20 mouse cellular contexts compared by ENCODE assay signal in genomic region chr12:108480704-108481365, GRCm38 (mm10).
DNase-seq lines count a peak whose midpoint lies in the region; ATAC-seq and TF ChIP-seq lines count a peak whose summit lies in the region.
"Had no signal": no experiment of that assay in that cellular context is flagged by ENCODE, and none has a peak within 500 bp of the region (broad histone marks: within the 10 kb centered on the region; RNA-seq: fewer than 3 reads in every experiment).

No protein-coding gene starts in this region.

- 0 out of 2 replicates have a peak, but pooled peaks cover 7% of the 10 kb centered on the region for H3K9me3 ChIP-seq in hindbrain, embryonic 10.5 days
- no peaks in the 10 kb centered on the region for H3K9me3 ChIP-seq in hindbrain, postnatal 0 days (ENCODE audit: low read length)
- H3K9me3 ChIP-seq in embryonic facial prominence, embryonic 10.5 days = no peaks in the 10 kb centered on the region
- no peaks in the 10 kb centered on the region for H3K9me3 ChIP-seq in forebrain, embryonic 14.5 days (replicated peaks; ENCODE audit: control insufficient read depth, low read length)
- H3K9me3 ChIP-seq in midbrain, embryonic 14.5 days (ENCODE audit: control insufficient read depth, low read length) = no peaks in the 10 kb centered on the region
- H3K9me3 ChIP-seq: embryonic facial prominence, embryonic 12.5 days; heart, embryonic 15.5 days; hindbrain, embryonic 15.5 days; kidney, embryonic 15.5 days; megakaryocyte, embryonic 14.5 days had no signal

- no peak overlapping the region for H3K4me3 ChIP-seq in hindbrain, embryonic 10.5 days
- no peak overlapping the region for H3K4me3 ChIP-seq in hindbrain, postnatal 0 days (ENCODE audit: low read length)
- no peak overlapping the region for H3K4me3 ChIP-seq in embryonic facial prominence, embryonic 10.5 days
- no peak overlapping the region for H3K4me3 ChIP-seq in forebrain, embryonic 14.5 days (ENCODE audit: low read depth, low read length)
- no peak overlapping the region for H3K4me3 ChIP-seq in midbrain, embryonic 14.5 days (replicated peaks; ENCODE audit: low read depth, low read length)
- H3K4me3 ChIP-seq: embryonic facial prominence, embryonic 12.5 days; heart, embryonic 15.5 days; hindbrain, embryonic 15.5 days; kidney, embryonic 15.5 days; megakaryocyte, embryonic 14.5 days; myocyte had no signal

- H3K27me3 ChIP-seq in hindbrain, embryonic 10.5 days (ENCODE audit: insufficient read depth, poor library complexity, severe bottlenecking) = no peaks in the 10 kb centered on the region
- H3K27me3 ChIP-seq in hindbrain, postnatal 0 days (ENCODE audit: insufficient read depth, low read length) = no peaks in the 10 kb centered on the region
- H3K27me3 ChIP-seq in embryonic facial prominence, embryonic 10.5 days (replicated peaks; ENCODE audit: low read depth, poor library complexity, severe bottlenecking) = no peaks in the 10 kb centered on the region
- H3K27me3 ChIP-seq in forebrain, embryonic 14.5 days (replicated peaks; ENCODE audit: control insufficient read depth, insufficient read depth, low read length) = no peaks in the 10 kb centered on the region
- H3K27me3 ChIP-seq in midbrain, embryonic 14.5 days (ENCODE audit: control insufficient read depth, insufficient read depth, low read length) = no peaks in the 10 kb centered on the region
- H3K27me3 ChIP-seq: embryonic facial prominence, embryonic 12.5 days; heart, embryonic 15.5 days; hindbrain, embryonic 15.5 days; kidney, embryonic 15.5 days had no signal

- peaks cover 52% of the 10 kb centered on the region for H3K4me1 ChIP-seq in hindbrain, embryonic 10.5 days (replicated peaks)
- 0 out of 2 replicates have a peak, but pooled peaks cover 2% of the 10 kb centered on the region for H3K4me1 ChIP-seq in hindbrain, postnatal 0 days (ENCODE audit: insufficient read depth, low read length)
- H3K4me1 ChIP-seq in embryonic facial prominence, embryonic 10.5 days = peaks cover 27% of the 10 kb centered on the region
- H3K4me1 ChIP-seq in forebrain, embryonic 14.5 days (ENCODE audit: control insufficient read depth, insufficient read depth, low read length) = peaks cover 18% of the 10 kb centered on the region; the same call in 1 of the 2 replicates
- H3K4me1 ChIP-seq in midbrain, embryonic 14.5 days (ENCODE audit: control insufficient read depth, insufficient read depth, low read length) = peaks cover 21% of the 10 kb centered on the region
- H3K4me1 ChIP-seq: megakaryocyte, embryonic 14.5 days had no signal

- peaks cover 14% of the 10 kb centered on the region for H3K36me3 ChIP-seq in hindbrain, embryonic 10.5 days
- H3K36me3 ChIP-seq in hindbrain, postnatal 0 days (ENCODE audit: insufficient read depth, low read length) = no peaks in the 10 kb centered on the region
- peaks cover 13% of the 10 kb centered on the region for H3K36me3 ChIP-seq in embryonic facial prominence, embryonic 10.5 days (replicated peaks)
- peaks cover 8% of the 10 kb centered on the region; the same call in 1 of the 2 replicates for H3K36me3 ChIP-seq in forebrain, embryonic 14.5 days (ENCODE audit: control insufficient read depth, insufficient read depth, low read length)
- no peaks in the 10 kb centered on the region for H3K36me3 ChIP-seq in midbrain, embryonic 14.5 days (ENCODE audit: control insufficient read depth, insufficient read depth, low read length)
- H3K36me3 ChIP-seq: embryonic facial prominence, embryonic 12.5 days; heart, embryonic 15.5 days had no signal

- TF ChIP-seq CTCF in hindbrain, postnatal 0 days (IDR thresholded peaks at IDR 0.05; ENCODE audit: low read depth) = no peak

- WGBS in hindbrain, embryonic 10.5 days = 6% methylated on average over 9 of the region's 9 CpGs
- WGBS in hindbrain, postnatal 0 days = 10% methylated on average over 9 of the region's 9 CpGs
- 13% methylated on average over 9 of the region's 9 CpGs for WGBS in embryonic facial prominence, embryonic 10.5 days
- WGBS in forebrain, embryonic 14.5 days = 2% methylated on average over 9 of the region's 9 CpGs
- WGBS in midbrain, embryonic 14.5 days = 4% methylated on average over 9 of the region's 9 CpGs

- H3K4me2 ChIP-seq in hindbrain, postnatal 0 days (ENCODE audit: low read depth, low read length) = no peak overlapping the region
- H3K4me2 ChIP-seq in forebrain, embryonic 14.5 days (ENCODE audit: low read length) = no peak overlapping the region
- no peak overlapping the region for H3K4me2 ChIP-seq in midbrain, embryonic 14.5 days (ENCODE audit: low read length)
- H3K4me2 ChIP-seq: embryonic facial prominence, embryonic 12.5 days; heart, embryonic 15.5 days; hindbrain, embryonic 15.5 days; kidney, embryonic 15.5 days had no signal

- intact Hi-C loops in heart, postnatal 25 days (cut with DNase I) = no loop called here

- no peak for ATAC-seq in hindbrain, postnatal 0 days
- peak; percentile 42 for ATAC-seq in forebrain, embryonic 14.5 days
- ATAC-seq in midbrain, embryonic 14.5 days (ENCODE audit: low FRiP score, low TSS enrichment) = peak; percentile 34; the same call in 1 of the 2 replicates
- ATAC-seq: intestine, postnatal 0 days had no signal

- H3K27ac ChIP-seq in hindbrain, embryonic 10.5 days = peak overlapping the region; percentile 76
- H3K27ac ChIP-seq in hindbrain, postnatal 0 days = no peak overlapping the region
- H3K27ac ChIP-seq in embryonic facial prominence, embryonic 10.5 days (replicated peaks) = peak overlapping the region; percentile 40
- H3K27ac ChIP-seq in forebrain, embryonic 14.5 days (ENCODE audit: low read depth, low read length) = no peak overlapping the region
- H3K27ac ChIP-seq in midbrain, embryonic 14.5 days (replicated peaks; ENCODE audit: low read depth, low read length) = peak overlapping the region; percentile 27
- H3K27ac ChIP-seq: embryonic facial prominence, embryonic 12.5 days; heart, embryonic 15.5 days; hindbrain, embryonic 15.5 days; kidney, embryonic 15.5 days had no signal

- H3K9ac ChIP-seq in hindbrain, postnatal 0 days (replicated peaks; ENCODE audit: low read length) = no peak overlapping the region
- no peak overlapping the region for H3K9ac ChIP-seq in forebrain, embryonic 14.5 days (ENCODE audit: low read length)
- no peak overlapping the region for H3K9ac ChIP-seq in midbrain, embryonic 14.5 days (replicated peaks; ENCODE audit: low read length)
- H3K9ac ChIP-seq: embryonic facial prominence, embryonic 12.5 days; heart, embryonic 15.5 days; hindbrain, embryonic 15.5 days; kidney, embryonic 15.5 days had no signal

- DNase-seq in hindbrain, embryonic 10.5 days (ENCODE audit: low spot score) = no peak
- no peak for DNase-seq in hindbrain, postnatal 0 days (ENCODE audit: low spot score)
- DNase-seq in embryonic facial prominence, embryonic 10.5 days (ENCODE audit: low spot score) = no peak
- DNase-seq in forebrain, embryonic 14.5 days (ENCODE audit: low spot score) = peak; percentile 51
- peak; percentile 77 for DNase-seq in midbrain, embryonic 14.5 days
- DNase-seq in urinary bladder, postnatal 36 days (ENCODE audit: low spot score in 2 of 2) = no peak
- no peak for DNase-seq in thymus, postnatal 14 days
- DNase-seq in heart, postnatal 25 days (ENCODE audit: low spot score) = no peak
- DNase-seq: cerebellum, adult 2 months; gastrocnemius, postnatal 14 days; heart, adult 18-20 months; lung, adult 18-20 months; thymus, postnatal 25 days had no signal

Comparison
In these comparisons a context has a peak if more than half of its experiments do, and no peak if none do; other contexts are left out.
1. H3K27ac ChIP-seq: peak in hindbrain, embryonic 10.5 days (single experiment), embryonic facial prominence, embryonic 10.5 days (single experiment) and midbrain, embryonic 14.5 days (single experiment); none in hindbrain, postnatal 0 days (single experiment) and forebrain, embryonic 14.5 days (single experiment).
2. DNase-seq: peak in forebrain, embryonic 14.5 days (single experiment) and midbrain, embryonic 14.5 days (single experiment); none in hindbrain, embryonic 10.5 days (single experiment), hindbrain, postnatal 0 days (single experiment), embryonic facial prominence, embryonic 10.5 days (single experiment), urinary bladder, postnatal 36 days (0 of 2), thymus, postnatal 14 days (single experiment) and heart, postnatal 25 days (single experiment).